Comparison of ENCODE assay signal across 19 mouse cellular contexts in the genomic region with DNA sequence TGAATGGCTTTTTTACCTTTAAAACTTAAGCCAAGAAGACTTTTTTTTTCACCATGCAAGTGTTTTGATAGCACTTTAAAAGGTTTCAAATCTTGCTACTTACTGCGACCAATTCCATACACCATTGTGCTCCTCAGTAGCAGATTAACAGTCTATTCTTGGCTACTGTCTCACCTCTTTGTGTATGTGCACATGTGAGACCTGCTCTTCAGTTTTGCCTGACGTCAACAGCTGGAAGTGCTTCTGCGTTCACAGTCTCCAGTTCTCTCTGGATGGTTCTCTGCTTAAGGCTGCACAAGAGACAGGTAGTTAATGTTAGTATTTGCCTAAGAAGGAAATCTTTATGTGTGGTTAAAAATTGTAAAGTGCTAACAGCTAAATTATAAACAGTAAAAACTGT.
"Had no signal": no experiment of that assay in that cellular context is flagged by ENCODE, and none has a peak within 500 bp of the region (broad histone marks: within the 10 kb centered on the region; RNA-seq: fewer than 3 reads in every experiment).

No protein-coding gene starts in this region.

- H3K9me3 ChIP-seq: midbrain, embryonic 10.5 days; midbrain, embryonic 12.5 days; neural tube, embryonic 13.5 days; neural tube, embryonic 15.5 days had no signal

- DNase-seq: lung, adult 18-20 months; lung, embryonic 14.5 days; lung, postnatal 14 days; lung, postnatal 4 days; midbrain, embryonic 14.5 days; retina, postnatal 1 day; right cerebral cortex, adult 18-20 months; right cerebral cortex, postnatal 25 days; right cerebral cortex, postnatal 4 days; spleen, adult 18-20 months; thymus, adult 18-20 months; thymus, postnatal 14 days; thymus, postnatal 36 days had no signal

- H3K27ac ChIP-seq: midbrain, embryonic 10.5 days; midbrain, embryonic 12.5 days; neural tube, embryonic 13.5 days; neural tube, embryonic 15.5 days had no signal

- H3K36me3 ChIP-seq: midbrain, embryonic 10.5 days; midbrain, embryonic 12.5 days; neural tube, embryonic 13.5 days; neural tube, embryonic 15.5 days had no signal

- H3K27me3 ChIP-seq: midbrain, embryonic 12.5 days; neural tube, embryonic 13.5 days; neural tube, embryonic 15.5 days had no signal

- H3K4me3 ChIP-seq: midbrain, embryonic 10.5 days; midbrain, embryonic 12.5 days; myocyte; neural tube, embryonic 13.5 days; neural tube, embryonic 15.5 days had no signal

- H3K4me1 ChIP-seq: midbrain, embryonic 10.5 days; midbrain, embryonic 12.5 days; neural tube, embryonic 13.5 days; neural tube, embryonic 15.5 days had no signal

- ATAC-seq: midbrain, embryonic 16.5 days had no signal

- H3K4me2 ChIP-seq: lung, embryonic 14.5 days; midbrain, embryonic 12.5 days; neural tube, embryonic 13.5 days; neural tube, embryonic 15.5 days had no signal

- H3K9ac ChIP-seq: lung, embryonic 14.5 days; midbrain, embryonic 12.5 days; neural tube, embryonic 13.5 days; neural tube, embryonic 15.5 days had no signal
